ENCODE assay signal across 23 mouse cellular contexts in the genomic region with DNA sequence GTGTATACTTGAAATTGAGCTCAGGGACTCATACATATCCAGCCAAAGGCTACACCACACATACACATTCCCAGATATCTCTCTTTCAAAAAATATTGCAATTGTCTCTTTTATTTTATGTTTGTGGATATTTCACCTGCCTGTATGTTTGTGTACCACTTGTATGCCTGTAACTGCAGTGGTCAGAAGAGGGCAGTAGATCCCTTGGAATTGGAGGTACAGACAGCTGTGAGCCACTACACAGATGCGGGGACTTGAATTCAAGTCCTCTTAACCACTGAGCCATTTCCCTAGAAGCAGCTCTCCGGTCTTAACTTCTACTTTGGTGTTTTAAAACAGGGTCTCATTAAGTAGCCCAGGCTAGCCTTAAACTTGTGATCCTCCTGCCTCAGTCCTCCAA. TPM values are rescaled to one million over a fixed set of nuclear protein-coding genes. Genes with fewer than 3 reads are reported as not detected.
DNase-seq lines count a peak whose midpoint lies in the region; ATAC-seq and TF ChIP-seq lines count a peak whose summit lies in the region.
"Had no signal": no experiment of that assay in that cellular context is flagged by ENCODE, and none has a peak within 500 bp of the region (broad histone marks: within the 10 kb centered on the region; RNA-seq: fewer than 3 reads in every experiment).

No protein-coding gene starts in this region.

- no peaks in the 10 kb centered on the region for H3K27me3 ChIP-seq in kidney, postnatal 0 days (ENCODE audit: insufficient read depth, low read length)
- H3K27me3 ChIP-seq in liver, embryonic 15.5 days: peaks cover 34% of the 10 kb centered on the region
- no peaks in the 10 kb centered on the region for H3K27me3 ChIP-seq in forebrain, embryonic 16.5 days (replicated peaks; ENCODE audit: control insufficient read depth, insufficient read depth, low read length)
- H3K27me3 ChIP-seq: heart, embryonic 13.5 days; hindbrain, embryonic 13.5 days; kidney, embryonic 15.5 days; limb, embryonic 15.5 days had no signal

- 88% methylated on average over 2 of the region's 2 CpGs for WGBS in kidney, postnatal 0 days
- 69% methylated on average over 2 of the region's 2 CpGs for WGBS in bone marrow, adult 2 months
- WGBS in liver, embryonic 15.5 days (ENCODE audit: insufficient replicate concordance): 80% methylated on average over 2 of the region's 2 CpGs
- 97% methylated on average over 2 of the region's 2 CpGs for WGBS in forebrain, embryonic 16.5 days

- no peak for DNase-seq in kidney, postnatal 0 days (ENCODE audit: low spot score)
- no peak for DNase-seq in kidney, postnatal 14 days
- peak; percentile 72 for DNase-seq in 416B (ENCODE audit: low read depth)
- no peak for DNase-seq in urinary bladder, postnatal 14 days (ENCODE audit: low spot score)
- DNase-seq: adrenal gland, postnatal 36 days; cerebellum, adult 9-11 months; embryo, embryonic 11 days; lung, postnatal 36 days; right cerebral cortex, postnatal 25 days had no signal

- H3K27ac ChIP-seq in kidney, postnatal 0 days: no peak overlapping the region
- no peak overlapping the region for H3K27ac ChIP-seq in bone marrow, adult 2 months (ENCODE audit: control insufficient read depth, insufficient read depth, low read depth, low read length, poor library complexity)
- H3K27ac ChIP-seq in liver, embryonic 15.5 days (replicated peaks): no peak overlapping the region
- H3K27ac ChIP-seq in forebrain, embryonic 16.5 days (ENCODE audit: low read length): no peak overlapping the region
- H3K27ac ChIP-seq: forebrain, embryonic 10.5 days; heart, embryonic 13.5 days; hindbrain, embryonic 13.5 days; kidney, embryonic 15.5 days; limb, embryonic 15.5 days had no signal

- TF ChIP-seq POLR2A in bone marrow, adult 2 months (IDR thresholded peaks at IDR 0.05; ENCODE audit: borderline replicate concordance, control insufficient read depth, low read depth, low read length): no peak

- H3K36me3 ChIP-seq in kidney, postnatal 0 days (ENCODE audit: insufficient read depth, low read length): no peaks in the 10 kb centered on the region
- no peaks in the 10 kb centered on the region for H3K36me3 ChIP-seq in liver, embryonic 15.5 days (replicated peaks)
- no peaks in the 10 kb centered on the region for H3K36me3 ChIP-seq in forebrain, embryonic 16.5 days (ENCODE audit: control insufficient read depth, insufficient read depth)
- H3K36me3 ChIP-seq: forebrain, embryonic 10.5 days; G1E; heart, embryonic 13.5 days; hindbrain, embryonic 13.5 days; kidney, embryonic 15.5 days; limb, embryonic 15.5 days had no signal

- ATAC-seq in kidney, postnatal 0 days (replicated peaks; ENCODE audit: low FRiP score, low read depth): no peak
- peak; percentile 75 for ATAC-seq in liver, embryonic 15.5 days (ENCODE audit: insufficient read depth)
- ATAC-seq in forebrain, embryonic 16.5 days: no peak
- ATAC-seq: activated CD4-positive, CD25-positive, alpha-beta regulatory T cell, adult 4 months; inflammation-experienced regulatory T-cells, adult 6 months; midbrain, embryonic 16.5 days had no signal

- H3K9ac ChIP-seq in kidney, postnatal 0 days (ENCODE audit: low read depth, low read length): no peak overlapping the region
- no peak overlapping the region for H3K9ac ChIP-seq in liver, embryonic 15.5 days
- no peak overlapping the region for H3K9ac ChIP-seq in forebrain, embryonic 16.5 days (replicated peaks; ENCODE audit: low read depth, low read length)
- H3K9ac ChIP-seq: heart, embryonic 13.5 days; hindbrain, embryonic 13.5 days; kidney, embryonic 15.5 days; limb, embryonic 15.5 days had no signal

- peak; percentile 11; the same call in 1 of the 2 replicates for TF ChIP-seq CTCF in kidney, postnatal 0 days (IDR thresholded peaks at IDR 0.05; ENCODE audit: low read depth)
- TF ChIP-seq CTCF in bone marrow, adult 2 months (IDR thresholded peaks at IDR 0.05; ENCODE audit: control insufficient read depth, insufficient read depth, low read length): peak; percentile 28; the same call in 1 of the 2 replicates

- no peak overlapping the region for H3K4me3 ChIP-seq in kidney, postnatal 0 days (replicated peaks; ENCODE audit: low read depth, low read length)
- H3K4me3 ChIP-seq in bone marrow, adult 2 months (replicated peaks; ENCODE audit: control insufficient read depth, low read depth, low read length): no peak overlapping the region
- H3K4me3 ChIP-seq in liver, embryonic 15.5 days (replicated peaks): no peak overlapping the region
- no peak overlapping the region for H3K4me3 ChIP-seq in forebrain, embryonic 16.5 days (replicated peaks; ENCODE audit: low read length)
- H3K4me3 ChIP-seq: forebrain, embryonic 10.5 days; heart, embryonic 13.5 days; hindbrain, embryonic 13.5 days; kidney, embryonic 15.5 days; limb, embryonic 15.5 days had no signal

- no peaks in the 10 kb centered on the region for H3K4me1 ChIP-seq in kidney, postnatal 0 days (replicated peaks; ENCODE audit: insufficient read depth, low read length)
- H3K4me1 ChIP-seq in bone marrow, adult 2 months (ENCODE audit: control insufficient read depth, insufficient read depth, low read length): peaks cover 2% of the 10 kb centered on the region; the same call in 1 of the 2 replicates
- peaks cover 26% of the 10 kb centered on the region for H3K4me1 ChIP-seq in liver, embryonic 15.5 days (replicated peaks)
- no peaks in the 10 kb centered on the region for H3K4me1 ChIP-seq in forebrain, embryonic 16.5 days (replicated peaks; ENCODE audit: control insufficient read depth, insufficient read depth, low read length)
- H3K4me1 ChIP-seq: heart, embryonic 13.5 days; hindbrain, embryonic 13.5 days; kidney, embryonic 15.5 days; limb, embryonic 15.5 days had no signal

- H3K9me3 ChIP-seq in kidney, postnatal 0 days (replicated peaks; ENCODE audit: low read length): no peaks in the 10 kb centered on the region
- H3K9me3 ChIP-seq in liver, embryonic 15.5 days (replicated peaks): no peaks in the 10 kb centered on the region
- no peaks in the 10 kb centered on the region for H3K9me3 ChIP-seq in forebrain, embryonic 16.5 days (ENCODE audit: control insufficient read depth, low read length)
- H3K9me3 ChIP-seq: forebrain, embryonic 10.5 days; G1E; heart, embryonic 13.5 days; hindbrain, embryonic 13.5 days; kidney, embryonic 15.5 days; limb, embryonic 15.5 days had no signal

- no peak overlapping the region for H3K4me2 ChIP-seq in kidney, postnatal 0 days (ENCODE audit: low read length)
- H3K4me2 ChIP-seq in liver, embryonic 15.5 days: no peak overlapping the region
- H3K4me2 ChIP-seq in forebrain, embryonic 16.5 days (ENCODE audit: low read length): no peak overlapping the region
- H3K4me2 ChIP-seq: heart, embryonic 13.5 days; hindbrain, embryonic 13.5 days; kidney, embryonic 15.5 days; limb, embryonic 15.5 days had no signal

RNA-seq across cellular contexts. Expression of a gene that starts 15.5 kb away (rescaled TPM):
- polyA plus RNA-seq in kidney, postnatal 0 days (2015; fragmentation: Nextera tagmentation; extraction: Ambion mirVana): 0.69 and 1.2 TPM in 2 replicates
- polyA plus RNA-seq in bone marrow, adult 2 months (2011; ENCODE audit: insufficient read depth, insufficient read length, low replicate concordance, missing spikeins): not detected in 2 replicates
- polyA plus RNA-seq in liver, embryonic 15.5 days (2015; fragmentation: Nextera tagmentation; extraction: Ambion mirVana): not detected in 2 replicates
- polyA plus RNA-seq in forebrain, embryonic 16.5 days (2015; fragmentation: Nextera tagmentation; extraction: Ambion mirVana): 0.77 TPM in 1 of 2 replicates, not detected in the other
- polyA plus RNA-seq: forebrain, embryonic 10.5 days; G1E; hindbrain, embryonic 13.5 days; inflammation-experienced regulatory T-cells, adult 6 months; kidney, embryonic 15.5 days; limb, embryonic 15.5 days had no signal

RNA-seq across cellular contexts. Expression of a gene that starts 23.0 kb away (rescaled TPM):
- polyA plus RNA-seq in kidney, postnatal 0 days (2015; fragmentation: Nextera tagmentation; extraction: Ambion mirVana): 21.5 and 23.4 TPM in 2 replicates
- polyA plus RNA-seq in bone marrow, adult 2 months (2011; ENCODE audit: insufficient read depth, insufficient read length, low replicate concordance, missing spikeins): 3.6 TPM in 1 of 2 replicates, not detected in the other
- 0.33 and 0.54 TPM in 2 replicates for polyA plus RNA-seq in liver, embryonic 15.5 days (2015; fragmentation: Nextera tagmentation; extraction: Ambion mirVana)
- polyA plus RNA-seq in forebrain, embryonic 16.5 days (2015; fragmentation: Nextera tagmentation; extraction: Ambion mirVana): 15.1 and 23.8 TPM in 2 replicates
- polyA plus RNA-seq: activated CD4-positive, CD25-positive, alpha-beta regulatory T cell, adult 4 months; G1E had no signal

RNA-seq across cellular contexts. Expression of a gene that starts 43.3 kb away (rescaled TPM):
- polyA plus RNA-seq in kidney, postnatal 0 days (2015; fragmentation: Nextera tagmentation; extraction: Ambion mirVana): 101 and 108 TPM in 2 replicates
- 21.8 and 35.8 TPM in 2 replicates for polyA plus RNA-seq in bone marrow, adult 2 months (2011; ENCODE audit: insufficient read depth, insufficient read length, low replicate concordance, missing spikeins)
- polyA plus RNA-seq in liver, embryonic 15.5 days (2015; fragmentation: Nextera tagmentation; extraction: Ambion mirVana): 50.8 and 55.0 TPM in 2 replicates
- polyA plus RNA-seq in forebrain, embryonic 16.5 days (2015; fragmentation: Nextera tagmentation; extraction: Ambion mirVana): 56.8 and 60.7 TPM in 2 replicates

RNA-seq across cellular contexts. Expression of a gene that starts 43.4 kb away (rescaled TPM):
- polyA plus RNA-seq in kidney, postnatal 0 days (2015; fragmentation: Nextera tagmentation; extraction: Ambion mirVana): 112 and 129 TPM in 2 replicates
- 36.7 and 38.1 TPM in 2 replicates for polyA plus RNA-seq in bone marrow, adult 2 months (2011; ENCODE audit: insufficient read depth, insufficient read length, low replicate concordance, missing spikeins)
- polyA plus RNA-seq in liver, embryonic 15.5 days (2015; fragmentation: Nextera tagmentation; extraction: Ambion mirVana): 46.6 and 48.2 TPM in 2 replicates
- 119 and 148 TPM in 2 replicates for polyA plus RNA-seq in forebrain, embryonic 16.5 days (2015; fragmentation: Nextera tagmentation; extraction: Ambion mirVana)

RNA-seq across cellular contexts. Expression of a gene that starts 49.4 kb away (rescaled TPM):
- not detected in 2 replicates for polyA plus RNA-seq in kidney, postnatal 0 days (2015; fragmentation: Nextera tagmentation; extraction: Ambion mirVana)
- 0.57 TPM in 1 of 2 replicates, not detected in the other for polyA plus RNA-seq in bone marrow, adult 2 months (2011; ENCODE audit: insufficient read depth, insufficient read length, low replicate concordance, missing spikeins)
- polyA plus RNA-seq in liver, embryonic 15.5 days (2015; fragmentation: Nextera tagmentation; extraction: Ambion mirVana): 0.32 and 0.37 TPM in 2 replicates
- not detected in 2 replicates for polyA plus RNA-seq in forebrain, embryonic 16.5 days (2015; fragmentation: Nextera tagmentation; extraction: Ambion mirVana)
- polyA plus RNA-seq: embryonic facial prominence, embryonic 14.5 days; forebrain, embryonic 10.5 days; heart, embryonic 13.5 days; hindbrain, embryonic 13.5 days; inflammation-experienced regulatory T-cells, adult 6 months; kidney, embryonic 15.5 days; limb, embryonic 15.5 days; midbrain, embryonic 16.5 days; stomach, embryonic 16.5 days had no signal
